Mouse (Mus musculus): Measurements from ENCODE around the gene Fes. TPM values are rescaled to one million over a fixed set of nuclear protein-coding genes. Genes with fewer than 3 reads are reported as not detected.

Fes gene
- polyA plus RNA-seq, 1 experiment from 2014 or later, result 12.0 TPM

- Histone ChIP-seq H3K36me3 (ENCODE audit: insufficient read depth) (no peaks in the 10 kb centered on the region), H3K9me3 (ENCODE audit: low read depth, low read length) (0 out of 2 replicates have a peak, but pooled peaks cover 4% of the 10 kb centered on the region), H3K9ac (peak overlapping the region; percentile 32; the same call in 1 of the 2 replicates), H3K4me3 (ENCODE audit: low read depth, low read length) (no peak overlapping the region; the same call in 1 of the 2 replicates), H3K4me1 (ENCODE audit: insufficient read depth) (peaks cover 3% of the 10 kb centered on the region; the same call in 1 of the 2 replicates), H3K27ac (ENCODE audit: low read depth) (no peak overlapping the region), H3K27me3 (ENCODE audit: insufficient read depth, low read length) (no peaks in the 10 kb centered on the region), H3K4me2 (peak overlapping the region; percentile 57)
- no peak for ATAC-seq (ENCODE audit: insufficient read depth)
- no peak for TF ChIP-seq CTCF (IDR thresholded peaks at IDR 0.05; ENCODE audit: low read depth)
- no peak for DNase-seq
- WGBS, result 11% methylated on average over 20 of the region's 20 CpGs
Observed at GRCm38 (mm10) chr7:80422759-80423480, 35.2 kb upstream of the Fes start.

- H3K4me2 ChIP-seq, result no peak overlapping the region
- no peaks in the 10 kb centered on the region for H3K36me3 ChIP-seq (ENCODE audit: insufficient read depth)
- no peaks in the 10 kb centered on the region for H3K27me3 ChIP-seq (ENCODE audit: insufficient read depth, low read length)
- DNase-seq (no peak), ATAC-seq (ENCODE audit: insufficient read depth) (no peak)
- H3K9ac ChIP-seq, result no peak overlapping the region
- no peak for TF ChIP-seq CTCF (IDR thresholded peaks at IDR 0.05; ENCODE audit: low read depth)
- H3K9me3 ChIP-seq (ENCODE audit: low read depth, low read length), result 0 out of 2 replicates have a peak, but pooled peaks cover 4% of the 10 kb centered on the region
- 81% methylated on average over 6 of the region's 6 CpGs for WGBS
- H3K4me1 ChIP-seq (ENCODE audit: insufficient read depth), result peaks cover 3% of the 10 kb centered on the region; the same call in 1 of the 2 replicates
- H3K4me3 ChIP-seq (ENCODE audit: low read depth, low read length), result no peak overlapping the region
- H3K27ac ChIP-seq (ENCODE audit: low read depth), result no peak overlapping the region
Observed at GRCm38 (mm10) chr7:80421576-80421975, 33.8 kb upstream of the Fes start.

DNA sequence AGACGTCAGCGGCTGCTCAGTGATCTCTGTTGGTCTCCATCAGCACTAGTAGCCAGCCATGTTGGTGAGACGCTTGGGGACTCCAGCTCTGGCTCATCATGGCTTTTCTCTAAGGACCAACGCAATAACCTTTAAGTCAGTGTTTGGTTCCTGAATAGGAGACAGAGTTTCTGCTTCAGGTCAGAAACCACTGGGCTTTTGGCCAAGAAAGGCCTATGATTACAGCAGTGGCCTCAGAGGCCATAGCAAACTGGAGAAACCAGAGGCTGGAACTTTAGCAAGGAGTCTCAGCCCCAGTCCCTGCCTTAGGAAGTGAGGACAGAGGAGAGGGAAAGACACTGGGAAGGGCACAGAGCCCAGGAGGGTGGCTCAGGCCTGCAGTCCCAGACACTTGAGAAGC, 32.8 kb upstream of the Fes start:
- Histone ChIP-seq H3K4me3 (ENCODE audit: low read depth, low read length) (no peak overlapping the region), H3K36me3 (ENCODE audit: insufficient read depth) (no peaks in the 10 kb centered on the region), H3K4me1 (ENCODE audit: insufficient read depth) (peaks cover 3% of the 10 kb centered on the region; the same call in 1 of the 2 replicates), H3K27ac (ENCODE audit: low read depth) (no peak overlapping the region), H3K9me3 (ENCODE audit: low read depth, low read length) (0 out of 2 replicates have a peak, but pooled peaks cover 4% of the 10 kb centered on the region), H3K9ac (no peak overlapping the region), H3K27me3 (ENCODE audit: insufficient read depth, low read length) (no peaks in the 10 kb centered on the region), H3K4me2 (no peak overlapping the region)
- WGBS, result 82% methylated on average over 4 of the region's 4 CpGs
- no peak for TF ChIP-seq CTCF (IDR thresholded peaks at IDR 0.05; ENCODE audit: low read depth)
- no peak for ATAC-seq (ENCODE audit: insufficient read depth)
- DNase-seq, result no peak

- Histone ChIP-seq H3K4me3 (ENCODE audit: low read depth, low read length) (no peak overlapping the region), H3K4me1 (ENCODE audit: insufficient read depth) (peaks cover 3% of the 10 kb centered on the region; the same call in 1 of the 2 replicates), H3K27ac (ENCODE audit: low read depth) (no peak overlapping the region), H3K36me3 (ENCODE audit: insufficient read depth) (no peaks in the 10 kb centered on the region), H3K4me2 (no peak overlapping the region), H3K9me3 (ENCODE audit: low read depth, low read length) (no peaks in the 10 kb centered on the region), H3K27me3 (ENCODE audit: insufficient read depth, low read length) (no peaks in the 10 kb centered on the region), H3K9ac (no peak overlapping the region)
- 32% methylated on average over 3 of the region's 3 CpGs for WGBS
- DNase-seq (no peak), ATAC-seq (ENCODE audit: insufficient read depth) (no peak)
- TF ChIP-seq CTCF (IDR thresholded peaks at IDR 0.05; ENCODE audit: low read depth), result no peak
Observed at GRCm38 (mm10) chr7:80419278-80419677, 31.5 kb upstream of the Fes start.

DNA sequence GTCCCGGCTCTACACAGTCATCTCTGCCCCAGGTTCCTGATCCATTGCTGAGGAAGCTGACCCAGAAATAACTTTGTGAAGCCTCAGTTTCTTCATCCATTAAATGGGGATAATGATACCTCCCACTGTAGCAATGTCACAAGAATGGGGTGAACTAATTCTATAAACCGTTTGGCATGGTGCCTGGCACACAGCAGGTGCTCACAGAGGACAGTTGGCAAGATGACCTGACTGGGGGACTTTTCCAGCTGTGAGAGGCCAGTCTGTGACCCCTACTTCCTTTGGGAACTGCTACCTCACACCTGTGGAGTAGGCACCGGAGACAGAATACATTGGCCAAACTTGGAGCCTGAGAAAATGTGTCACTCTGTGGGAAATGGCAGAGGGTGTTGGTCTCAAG, 30.3 kb upstream of the Fes start:
- Histone ChIP-seq H3K27ac (ENCODE audit: low read depth) (no peak overlapping the region), H3K4me1 (ENCODE audit: insufficient read depth) (peaks cover 1% of the 10 kb centered on the region; the same call in 1 of the 2 replicates), H3K27me3 (ENCODE audit: insufficient read depth, low read length) (no peaks in the 10 kb centered on the region), H3K4me2 (no peak overlapping the region), H3K36me3 (ENCODE audit: insufficient read depth) (no peaks in the 10 kb centered on the region), H3K4me3 (ENCODE audit: low read depth, low read length) (no peak overlapping the region), H3K9me3 (ENCODE audit: low read depth, low read length) (no peaks in the 10 kb centered on the region), H3K9ac (no peak overlapping the region)
- ATAC-seq (ENCODE audit: insufficient read depth), result no peak
- WGBS, result 76% methylated on average over 3 of the region's 3 CpGs
- DNase-seq, result no peak
- TF ChIP-seq CTCF (IDR thresholded peaks at IDR 0.05; ENCODE audit: low read depth), result no peak

GRCm38 (mm10) chr7:80417601-80418000, 29.9 kb upstream of the Fes start:
- no peak for DNase-seq
- Histone ChIP-seq H3K4me2 (no peak overlapping the region), H3K4me1 (ENCODE audit: insufficient read depth) (no peaks in the 10 kb centered on the region), H3K9ac (no peak overlapping the region), H3K4me3 (ENCODE audit: low read depth, low read length) (no peak overlapping the region), H3K9me3 (ENCODE audit: low read depth, low read length) (no peaks in the 10 kb centered on the region), H3K36me3 (ENCODE audit: insufficient read depth) (no peaks in the 10 kb centered on the region), H3K27me3 (ENCODE audit: insufficient read depth, low read length) (no peaks in the 10 kb centered on the region), H3K27ac (ENCODE audit: low read depth) (no peak overlapping the region)
- ATAC-seq (ENCODE audit: insufficient read depth), result no peak
- no peak for TF ChIP-seq CTCF (IDR thresholded peaks at IDR 0.05; ENCODE audit: low read depth)

DNA sequence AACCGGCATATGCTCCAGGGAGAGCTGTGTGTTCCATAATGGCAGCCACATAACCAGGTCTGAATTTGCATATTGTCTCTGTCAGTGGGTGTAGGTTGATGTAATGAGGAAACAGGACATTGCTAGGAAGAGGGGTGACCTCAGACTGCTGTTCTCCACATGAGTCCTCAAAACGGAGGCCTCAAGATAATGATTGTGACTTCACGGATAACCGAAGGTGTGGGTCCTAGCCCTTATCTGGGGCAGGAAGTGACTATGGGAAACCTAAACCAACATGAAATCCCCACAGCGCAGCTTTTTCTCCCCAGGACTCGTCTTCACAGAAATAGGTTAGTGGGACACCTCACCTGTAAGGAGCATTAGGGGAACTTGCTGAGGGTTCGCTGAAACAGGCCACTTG, 29.2 kb upstream of the Fes start:
- Histone ChIP-seq H3K9me3 (ENCODE audit: low read depth, low read length) (no peaks in the 10 kb centered on the region), H3K4me2 (no peak overlapping the region), H3K36me3 (ENCODE audit: insufficient read depth) (no peaks in the 10 kb centered on the region), H3K4me1 (ENCODE audit: insufficient read depth) (no peaks in the 10 kb centered on the region), H3K27me3 (ENCODE audit: insufficient read depth, low read length) (no peaks in the 10 kb centered on the region), H3K4me3 (ENCODE audit: low read depth, low read length) (no peak overlapping the region), H3K27ac (ENCODE audit: low read depth) (no peak overlapping the region), H3K9ac (no peak overlapping the region)
- 60% methylated on average over 7 of the region's 7 CpGs for WGBS
- TF ChIP-seq CTCF (IDR thresholded peaks at IDR 0.05; ENCODE audit: low read depth), result no peak
- no peak for DNase-seq
- no peak for ATAC-seq (ENCODE audit: insufficient read depth)
